Mouse (Mus musculus) right cerebral cortex, postnatal 10 days (tissue): ENCODE data around the gene Nfkb2.

ENCODE experiments used
- DNase-seq, 2 experiments: peaks; one replicate each; pipeline ENCODE4 v3.0.0; 2021; ENCODE audit warnings: low spot score in 2 of 2

Gene Nfkb2

GRCm38 (mm10) chr19:46304216-46304841 lies at the start of gene Nfkb2:
Gene Nfkb2, plus strand, starts transcription at chr19:46304320.
- DNase-seq = peak; percentile 89 to 90

- DNase-seq = no peak
Measured at GRCm38 (mm10) chr19:46264762-46265161, 39.4 kb upstream of the Nfkb2 start.

DNA sequence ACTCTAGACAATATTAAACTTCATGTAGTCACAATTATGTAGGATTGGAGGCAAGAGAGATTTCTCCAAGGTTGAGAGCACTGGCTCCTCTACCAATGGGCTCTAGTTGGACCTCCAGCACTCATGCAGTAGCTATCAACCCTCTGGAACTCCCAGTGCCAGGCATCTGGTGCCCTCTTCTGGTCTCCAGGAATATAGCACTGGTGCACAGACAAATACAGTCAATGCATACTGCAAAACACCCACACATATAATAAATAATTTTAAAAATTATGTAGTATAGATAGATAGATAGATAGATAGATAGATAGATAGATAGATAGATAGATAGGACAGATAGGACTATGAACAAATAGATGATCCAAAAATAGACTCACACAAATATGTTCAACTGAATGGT lies 28.8 kb upstream of the Nfkb2 start:
- DNase-seq = no peak

DNA sequence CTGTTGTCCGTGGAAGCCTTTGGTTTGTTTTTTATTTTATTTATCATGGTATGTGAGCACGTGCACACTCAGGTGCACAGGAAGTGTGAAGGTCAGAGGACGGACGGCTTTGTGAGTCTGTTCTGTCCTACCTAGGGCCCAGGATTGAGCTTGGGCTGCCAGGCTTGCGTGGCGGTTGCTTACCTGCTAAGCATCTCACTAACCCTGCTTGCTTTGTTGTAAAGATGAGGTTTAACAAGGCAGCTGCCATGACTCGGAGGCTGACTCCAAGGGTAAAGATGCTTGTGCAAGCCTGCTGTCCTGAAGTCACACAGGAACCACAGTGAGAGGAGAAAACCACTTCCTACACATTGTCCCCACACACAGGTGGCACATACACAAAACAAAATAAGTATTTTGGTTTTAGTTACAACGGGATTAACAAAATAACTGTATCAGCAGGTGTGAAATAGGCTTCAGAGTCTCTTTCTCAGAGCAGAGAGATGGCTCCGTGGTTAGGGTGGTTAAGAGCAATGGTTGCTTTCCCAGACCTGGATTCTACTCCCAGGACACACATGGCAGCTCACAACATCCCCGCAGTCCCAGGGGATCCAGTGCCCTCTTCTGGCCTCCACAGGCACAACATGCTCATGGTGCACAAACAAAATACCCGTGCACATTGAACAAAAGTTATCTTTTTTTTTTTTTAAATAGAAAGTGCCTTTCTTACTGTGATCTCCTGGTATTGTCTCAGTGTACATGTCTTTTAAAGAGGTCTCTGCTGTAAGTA lies 21.9 kb upstream of the Nfkb2 start:
- DNase-seq = no peak

DNA sequence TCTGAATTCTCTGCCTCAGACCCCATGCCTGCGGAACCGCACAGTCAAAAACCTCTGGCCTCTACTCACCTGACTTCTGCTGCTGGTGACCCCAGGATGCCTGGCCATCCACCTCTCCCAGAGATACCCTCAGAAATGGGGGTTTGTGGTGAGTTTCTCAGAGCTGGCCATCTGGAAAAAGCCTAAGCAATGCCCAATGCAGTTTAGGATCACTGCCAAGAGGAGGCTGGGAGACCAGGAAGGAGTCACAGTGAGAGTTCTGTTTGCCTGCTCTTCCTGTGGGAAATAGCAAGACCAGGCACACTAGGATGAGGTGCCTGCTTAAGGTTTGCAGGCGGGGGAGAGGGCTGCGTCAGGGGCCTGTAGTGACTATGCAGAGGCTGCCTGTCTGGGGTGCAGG lies 19.4 kb upstream of the Nfkb2 start:
- DNase-seq = no peak

- DNase-seq = no peak
Measured at GRCm38 (mm10) chr19:46285631-46286030, 18.5 kb upstream of the Nfkb2 start.

GRCm38 (mm10) chr19:46286047-46286446 lies 18.1 kb upstream of the Nfkb2 start:
- DNase-seq = peak in 1 of 2 experiments; percentile 50

- no peak for DNase-seq
Measured at GRCm38 (mm10) chr19:46286926-46287325, 17.2 kb upstream of the Nfkb2 start.

GRCm38 (mm10) chr19:46287566-46287965 lies 16.6 kb upstream of the Nfkb2 start:
- DNase-seq = no peak

DNA sequence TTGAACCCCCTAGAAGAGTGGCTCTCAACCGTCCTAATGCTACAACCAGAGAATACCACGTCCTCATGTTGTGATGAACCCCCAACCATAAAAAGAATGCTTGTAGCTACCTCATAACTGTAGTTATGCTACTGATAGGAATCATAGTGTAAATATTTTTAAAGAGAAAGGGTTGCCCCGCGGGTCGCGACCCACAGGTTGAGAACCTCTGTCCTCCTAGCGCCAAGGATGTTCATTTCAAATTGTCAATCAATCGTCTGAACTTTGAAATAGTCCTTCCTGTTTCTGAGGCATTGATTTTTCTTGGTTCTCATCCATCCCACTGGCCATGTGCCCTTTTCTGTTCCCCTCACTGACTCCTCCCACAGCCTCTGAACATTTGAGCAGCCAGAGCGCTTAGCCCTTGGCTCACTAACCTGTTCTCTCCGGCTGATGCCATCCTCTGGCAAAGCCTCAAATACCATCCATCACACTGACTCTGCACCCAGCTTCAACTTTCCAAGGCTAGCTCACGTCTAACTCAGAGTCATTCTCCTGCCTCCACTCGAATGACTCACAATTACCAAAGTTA lies 13.5 kb upstream of the Nfkb2 start:
- DNase-seq = no peak

- DNase-seq = no peak
Measured at GRCm38 (mm10) chr19:46296938-46297337, 7.2 kb upstream of the Nfkb2 start.

- DNase-seq = peak in 1 of 2 experiments; percentile 15
Measured at GRCm38 (mm10) chr19:46300294-46301045, 3.6 kb upstream of the Nfkb2 start.

DNA sequence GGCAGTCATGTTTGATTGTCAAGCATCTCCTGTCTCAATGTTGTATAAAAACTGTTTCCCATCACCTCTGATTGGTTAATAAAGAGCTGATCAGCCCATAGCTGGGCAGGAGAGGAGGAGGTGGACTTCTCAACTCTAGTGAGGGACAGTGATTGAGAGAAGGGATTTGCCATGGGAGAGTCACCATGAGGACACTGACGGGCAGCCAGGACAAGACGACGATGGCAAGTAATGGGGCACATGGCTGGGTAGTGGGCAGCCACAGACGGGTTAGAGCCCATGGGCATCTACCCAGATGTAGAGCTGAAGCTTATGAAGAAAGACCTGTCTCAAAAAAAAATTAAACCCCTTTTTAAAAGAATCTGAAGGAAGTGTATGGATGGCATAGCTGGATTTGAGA lies 1.6 kb upstream of the Nfkb2 start:
- DNase-seq = peak in 1 of 2 experiments; percentile 12

DNA sequence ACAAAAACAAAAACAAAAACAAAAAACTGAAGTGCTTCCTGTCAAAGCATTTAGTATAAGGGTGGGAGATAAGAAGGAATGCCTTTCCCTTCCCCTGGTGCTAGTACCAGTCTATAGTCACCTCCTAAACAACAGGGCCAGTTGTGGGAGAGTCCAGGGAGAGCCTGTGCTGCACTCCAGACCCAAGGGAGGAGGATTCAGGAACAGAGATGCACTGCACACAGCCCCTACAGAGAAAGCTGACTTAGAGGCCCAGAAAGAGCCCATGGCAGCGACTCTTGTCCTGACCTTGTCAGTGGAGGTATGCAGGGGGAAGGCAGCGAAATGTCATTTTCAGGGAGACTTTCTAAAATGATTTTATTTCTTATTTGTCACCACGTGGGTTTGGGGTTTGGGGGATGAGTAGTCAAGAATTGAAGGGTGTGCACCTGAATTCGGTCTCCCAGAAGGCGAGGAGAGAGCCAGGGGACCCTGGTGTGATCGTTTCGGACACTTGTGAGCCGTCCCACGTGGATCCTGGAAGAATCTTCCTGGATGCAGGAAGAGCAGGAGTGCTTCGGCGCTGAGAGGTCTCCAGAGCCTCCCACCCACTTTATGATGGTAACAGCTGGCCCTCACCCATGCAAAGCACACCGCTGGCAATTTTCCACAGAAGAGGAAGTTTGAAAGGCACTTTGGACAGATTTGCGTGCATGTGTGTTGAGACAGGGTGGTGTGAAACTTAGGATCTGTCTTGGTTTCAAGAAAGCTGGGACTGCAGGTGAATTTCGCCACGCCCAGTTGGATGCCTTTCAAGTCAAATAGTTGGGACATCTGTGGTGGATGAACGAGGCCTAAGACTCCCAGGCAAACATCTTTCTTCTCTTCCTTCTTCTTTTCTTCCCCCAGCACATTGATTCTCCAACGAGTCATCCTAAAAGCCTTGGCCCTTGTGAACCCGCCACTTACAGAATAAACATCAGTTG lies 587 bp upstream of the Nfkb2 start:
- peak; percentile 18 to 24 for DNase-seq

DNA sequence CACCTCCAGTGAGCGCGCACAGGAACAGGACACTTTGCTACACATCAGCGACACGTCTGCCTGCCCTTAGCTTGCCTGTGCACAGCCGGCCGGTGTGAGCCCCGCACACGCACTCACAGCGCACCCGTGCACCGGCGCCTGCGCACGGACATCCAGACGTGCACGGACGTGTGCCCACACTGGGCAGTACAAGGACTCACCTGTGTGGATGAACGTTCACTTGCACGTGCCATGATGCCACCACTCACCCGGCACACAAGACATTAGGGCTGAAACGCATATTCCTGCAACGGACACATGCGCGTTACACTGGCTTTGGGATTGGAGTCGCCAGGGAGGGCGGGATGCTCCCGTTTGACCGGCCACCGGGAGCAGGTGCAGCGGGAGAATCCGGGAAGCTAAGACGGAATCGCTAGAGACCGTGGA lies 801 bp downstream of the Nfkb2 start:
- DNase-seq = peak in 1 of 2 experiments; percentile 38

DNA sequence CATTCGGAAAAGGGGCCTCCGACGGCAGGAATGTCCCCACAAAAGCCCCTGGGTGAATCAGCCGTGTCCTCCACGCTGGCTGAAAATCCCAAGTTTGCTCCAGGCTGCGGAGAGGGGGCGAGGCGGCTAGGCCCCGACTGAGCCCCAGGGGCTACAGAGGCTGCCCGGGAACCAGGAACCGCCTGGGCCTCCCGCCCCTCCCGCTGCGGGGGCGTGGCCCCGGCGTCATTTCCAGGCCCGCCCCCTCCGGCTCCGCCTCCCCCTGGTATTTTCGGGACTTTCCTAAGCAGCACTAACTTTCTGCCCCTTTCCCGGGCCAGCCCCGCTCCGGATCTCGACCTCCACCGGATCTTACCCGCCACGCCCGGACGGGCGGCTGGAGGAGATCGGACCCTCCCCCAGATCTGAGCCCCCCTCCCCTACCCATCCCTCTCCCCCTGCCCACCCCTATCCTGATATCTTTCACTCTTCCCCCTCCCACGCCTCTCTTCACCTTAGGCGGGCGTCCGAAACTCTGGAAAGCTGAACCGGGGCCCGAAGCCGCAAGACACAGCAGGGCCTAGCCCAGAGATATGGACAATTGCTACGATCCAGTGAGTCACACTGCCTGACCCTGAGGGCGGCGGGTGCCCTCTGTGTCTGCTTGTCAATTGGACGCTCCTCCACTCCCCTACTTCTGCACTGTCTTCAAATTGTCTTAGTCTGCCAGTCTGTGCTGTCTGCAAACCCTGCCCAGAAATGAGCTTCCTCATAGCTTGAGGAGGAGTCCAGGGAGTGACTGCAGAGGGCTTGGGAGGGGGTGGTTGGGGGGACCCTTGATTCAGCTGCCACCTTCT lies 1.5 kb downstream of the Nfkb2 start:
- peak; percentile 77 to 80 for DNase-seq

DNA sequence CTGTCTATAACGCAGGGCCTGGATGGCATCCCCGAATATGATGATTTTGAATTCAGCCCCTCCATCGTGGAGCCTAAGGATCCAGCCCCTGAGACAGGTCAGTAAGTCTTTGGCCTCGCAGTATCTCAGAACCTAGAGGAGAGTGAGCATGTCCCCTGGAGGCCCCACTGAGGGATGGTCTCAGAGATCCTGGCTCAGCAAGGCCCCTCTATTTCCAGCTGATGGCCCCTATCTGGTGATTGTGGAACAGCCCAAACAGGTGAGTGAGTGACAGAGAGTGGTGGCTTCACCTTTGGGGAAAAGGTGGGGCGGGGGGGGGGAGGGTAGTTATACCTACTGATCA lies 2.1 kb downstream of the Nfkb2 start:
- DNase-seq = peak; percentile 18 to 23

DNA sequence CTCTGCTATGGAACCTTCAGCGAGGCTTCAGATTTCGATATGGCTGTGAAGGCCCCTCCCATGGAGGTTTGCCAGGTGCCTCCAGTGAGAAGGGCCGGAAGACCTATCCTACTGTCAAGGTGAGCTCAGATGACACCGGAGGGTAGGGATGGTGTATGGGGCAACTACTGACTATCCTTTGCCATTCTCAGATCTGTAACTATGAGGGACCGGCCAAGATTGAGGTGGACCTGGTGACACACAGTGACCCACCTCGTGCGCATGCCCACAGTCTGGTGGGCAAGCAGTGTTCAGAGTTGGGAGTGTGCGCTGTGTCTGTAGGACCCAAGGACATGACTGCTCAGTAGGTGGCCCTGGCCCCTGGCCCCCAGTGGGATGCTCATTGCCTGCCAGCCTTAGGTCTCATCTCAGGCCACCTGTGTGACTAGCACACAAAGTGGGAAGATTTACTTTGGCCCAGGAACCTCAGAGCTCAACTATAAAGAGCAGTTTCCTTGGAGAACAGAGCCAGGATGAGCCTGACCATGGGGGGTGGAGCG lies 2.7 kb downstream of the Nfkb2 start:
- DNase-seq = peak; percentile 28 to 36

DNA sequence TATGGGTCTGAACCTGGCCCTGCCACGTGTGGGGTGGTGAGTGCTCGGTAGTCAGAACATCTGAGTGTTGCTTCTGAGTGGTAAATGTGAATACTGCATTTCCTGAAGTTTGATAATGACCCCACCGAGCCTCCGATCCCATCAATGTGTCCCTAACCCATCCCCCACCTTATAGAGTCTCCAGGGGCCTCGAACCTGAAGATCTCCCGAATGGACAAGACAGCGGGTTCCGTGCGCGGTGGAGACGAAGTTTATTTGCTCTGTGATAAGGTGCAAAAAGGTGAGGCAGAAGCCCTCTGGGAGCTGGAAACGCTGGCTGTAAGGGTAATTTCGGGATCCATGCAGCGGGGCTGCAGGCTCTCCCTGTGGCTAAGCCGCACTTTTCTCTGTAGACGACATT lies 3.7 kb downstream of the Nfkb2 start:
- DNase-seq = peak; percentile 24 to 29

DNA sequence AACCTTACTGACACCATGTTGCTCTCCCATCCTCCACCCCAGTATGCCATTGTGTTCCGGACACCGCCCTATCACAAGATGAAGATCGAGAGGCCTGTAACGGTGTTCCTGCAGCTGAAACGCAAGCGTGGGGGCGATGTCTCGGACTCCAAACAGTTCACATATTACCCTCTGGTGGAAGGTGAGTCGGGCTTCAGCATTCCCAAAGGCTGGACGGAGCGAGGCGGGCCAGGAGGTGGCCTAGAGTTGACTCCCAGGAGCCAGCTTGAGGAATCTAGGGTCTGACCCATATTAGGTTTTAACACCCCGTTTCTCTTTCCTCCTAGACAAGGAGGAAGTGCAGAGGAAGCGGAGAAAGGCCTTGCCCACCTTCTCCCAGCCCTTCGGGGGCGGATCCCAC lies 4.2 kb downstream of the Nfkb2 start:
- peak; percentile 26 to 29 for DNase-seq
